Mouse (Mus musculus) thymus, postnatal 36 days (tissue): ENCODE results near the gene Ctdspl2.

Experiments
- DNase-seq, 2 experiments: peaks; one replicate each; pipeline ENCODE4 v3.0.0; 2022; ENCODE audit warnings: mixed read lengths in 2 of 2

Ctdspl2 gene

DNA sequence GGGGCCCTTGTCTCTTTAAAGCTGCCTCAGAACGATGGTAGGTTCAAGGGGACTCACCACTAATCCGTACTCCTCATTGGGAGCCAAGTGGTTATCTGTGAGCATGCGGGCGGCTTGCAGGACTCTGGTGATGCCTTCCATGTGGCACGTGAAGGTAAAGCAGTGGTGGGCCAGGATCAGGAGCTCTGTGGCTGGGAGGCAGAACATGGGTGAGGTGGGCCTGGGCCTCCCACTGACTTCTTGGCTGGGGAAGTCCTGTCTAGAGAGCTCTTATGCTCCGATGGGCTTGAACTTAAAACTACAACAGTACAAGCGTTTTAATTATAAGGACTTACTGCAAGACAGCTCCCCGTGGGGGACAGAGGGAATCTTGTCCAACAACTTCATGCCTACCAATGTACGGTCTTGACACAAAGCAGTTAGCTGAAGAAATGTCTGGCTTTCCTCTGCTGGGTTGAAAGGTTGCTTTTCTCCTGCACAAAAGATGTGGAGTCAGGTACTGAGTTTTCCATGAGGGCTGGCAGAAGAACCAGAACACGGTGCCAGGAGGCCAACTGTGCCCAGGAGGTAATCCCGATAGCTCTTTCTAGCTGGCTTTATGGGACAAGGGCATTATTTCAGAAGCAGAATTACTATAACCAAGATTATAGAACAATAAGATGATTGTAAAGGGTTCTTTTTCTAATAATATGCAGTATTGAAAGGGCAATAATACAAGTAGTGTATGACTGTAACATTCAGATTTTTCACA lies 103.7 kb downstream of the Ctdspl2 start:
- DNase-seq, result no peak
